Mouse (Mus musculus) mouse trophoblast stem cell (cell line): ENCODE measurements around the gene Syne4.

Experiments used
- in situ Hi-C, 2 experiments: fragments of 300-500 bp; cut with MseI, MboI; formaldehyde crosslinking; loops; 2 replicates in 1 of 2; 3 replicates in 1 of 2; pipeline ENCODE4 v1.15.1; 2025

Gene Syne4

GRCm38 (mm10) chr7:30296816-30297215 lies 17.8 kb upstream of the Syne4 start:
- in situ Hi-C loops, result no loop called here

GRCm38 (mm10) chr7:30297266-30297665 lies 17.3 kb upstream of the Syne4 start:
- in situ Hi-C loops, result no loop called here

GRCm38 (mm10) chr7:30300914-30301313 lies 13.7 kb upstream of the Syne4 start:
- in situ Hi-C loops, result no loop called here

GRCm38 (mm10) chr7:30306083-30306779 lies 8.4 kb upstream of the Syne4 start:
- in situ Hi-C loops, result no loop called here

- in situ Hi-C loops, result no loop called here
Measured at GRCm38 (mm10) chr7:30308076-30309005, 6.3 kb upstream of the Syne4 start, which contains the start of gene Alkbh6. Alkbh6 (plus strand) TSS chr7:30308717.

- in situ Hi-C loops, result no loop called here
Measured at GRCm38 (mm10) chr7:30309395-30310129, 5.0 kb upstream of the Syne4 start.

GRCm38 (mm10) chr7:30310136-30310535 lies 4.5 kb upstream of the Syne4 start:
- in situ Hi-C loops, result no loop called here

- in situ Hi-C loops, result no loop called here
Measured at GRCm38 (mm10) chr7:30313666-30314320, 814 bp upstream of the Syne4 start.

GRCm38 (mm10) chr7:30315559-30316529 lies 1.2 kb downstream of the Syne4 start:
- in situ Hi-C loops, result no loop called here

- in situ Hi-C loops, result no loop called here
Measured at GRCm38 (mm10) chr7:30318142-30318541, 3.5 kb downstream of the Syne4 start.

- in situ Hi-C loops, result no loop called here
Measured at GRCm38 (mm10) chr7:30320946-30321345, 6.3 kb downstream of the Syne4 start.

- in situ Hi-C loops, result no loop called here
Measured at GRCm38 (mm10) chr7:30321539-30322284, 7.1 kb downstream of the Syne4 start, which contains the start of gene E130208F15Rik. E130208F15Rik (plus strand) TSS chr7:30321740.

GRCm38 (mm10) chr7:30322285-30322667 lies 7.7 kb downstream of the Syne4 start:
- in situ Hi-C loops, result no loop called here

- in situ Hi-C loops, result no loop called here
Measured at GRCm38 (mm10) chr7:30322865-30323264, 8.3 kb downstream of the Syne4 start.

GRCm38 (mm10) chr7:30323795-30324194 lies 9.2 kb downstream of the Syne4 start, which contains the start of gene Sdhaf1:
Sdhaf1 (minus strand) TSS chr7:30323895.
- in situ Hi-C loops, result no loop called here

- in situ Hi-C loops, result no loop called here
Measured at GRCm38 (mm10) chr7:30324300-30324944, 9.8 kb downstream of the Syne4 start.

GRCm38 (mm10) chr7:30325364-30325763 lies 10.8 kb downstream of the Syne4 start:
- in situ Hi-C loops, result no loop called here

GRCm38 (mm10) chr7:30326427-30326826 lies 11.8 kb downstream of the Syne4 start:
- in situ Hi-C loops, result no loop called here

GRCm38 (mm10) chr7:30327140-30327539 lies 12.5 kb downstream of the Syne4 start:
- in situ Hi-C loops, result no loop called here
